Mouse (Mus musculus) MEL (cell line): Measurements from ENCODE around the gene Islr2.

Experiments
- BHLHE40 ChIP-seq: IDR thresholded peaks from 2 replicates; pipeline ENCODE4 v1.6.1; 2012; ENCODE audit warnings: low read depth, mild to moderate bottlenecking, inconsistent platforms, low read length, improper control_type of control experiment, borderline replicate concordance
- EP300 ChIP-seq, 2 experiments: IDR thresholded peaks; 2 replicates each; pipeline ENCODE4 v1.6.1; 2011; ENCODE audit warnings: improper control_type of control experiment in 2 of 2, low read length in 2 of 2, low read depth in 1 of 2, mild to moderate bottlenecking in 1 of 2
- ZKSCAN1 ChIP-seq: IDR thresholded peaks from 2 replicates; pipeline ENCODE4 v1.6.1; 2012; ENCODE audit warnings: low read depth, mild to moderate bottlenecking, inconsistent platforms, low read length, improper control_type of control experiment, moderate library complexity

- TF ChIP-seq BHLHE40 = no peak
- no peak for TF ChIP-seq ZKSCAN1
- TF ChIP-seq EP300 (IDR thresholded peaks at IDR 0.05; ENCODE audit: low read depth in 1 of 2, low read length in 2 of 2) = no peak
Observed at GRCm38 (mm10) chr9:58220218-58220903, 16.2 kb upstream of the Islr2 start.
